Mouse (Mus musculus) embryo, embryonic 10.5 days (tissue): ENCODE data around the gene Adarb2.

Experiments
- DNase-seq: peaks from one replicate; pipeline ENCODE4 v3.0.0-alpha.2; 2015; ENCODE audit warnings: low spot score

The Adarb2 gene

DNA sequence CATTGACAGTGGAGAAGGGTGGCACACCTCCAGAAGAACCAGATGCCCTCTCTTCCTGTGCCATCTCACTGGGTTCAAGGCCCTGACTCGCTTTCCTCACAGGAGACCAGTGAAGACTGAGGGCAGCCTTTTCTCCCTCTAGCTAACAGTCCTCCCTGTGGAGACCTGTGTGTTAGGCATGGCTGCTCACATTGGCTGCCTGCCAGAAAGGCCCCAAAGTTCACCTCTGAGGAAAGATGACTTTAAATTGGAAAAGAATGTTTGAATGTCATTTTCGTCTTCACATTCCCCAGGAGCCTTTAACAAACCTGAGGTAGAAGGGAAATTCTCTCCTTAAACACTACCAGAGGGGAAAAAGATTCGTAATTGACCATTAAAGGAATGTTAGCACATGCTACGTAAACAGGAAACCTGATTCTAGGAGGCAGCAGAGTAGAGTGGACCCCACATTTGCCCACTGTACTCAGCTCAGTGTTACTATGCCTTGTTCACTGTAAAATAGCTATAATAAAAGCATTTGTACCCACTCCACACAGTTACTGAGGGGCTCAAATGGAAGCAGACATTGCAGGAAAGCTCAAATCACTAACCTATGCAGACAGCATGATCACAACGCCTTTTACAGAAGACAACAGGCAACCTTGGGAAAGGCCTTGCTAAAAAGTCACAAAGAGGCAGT lies 285.2 kb downstream of the Adarb2 start:
- peak; percentile 26 for DNase-seq

DNA sequence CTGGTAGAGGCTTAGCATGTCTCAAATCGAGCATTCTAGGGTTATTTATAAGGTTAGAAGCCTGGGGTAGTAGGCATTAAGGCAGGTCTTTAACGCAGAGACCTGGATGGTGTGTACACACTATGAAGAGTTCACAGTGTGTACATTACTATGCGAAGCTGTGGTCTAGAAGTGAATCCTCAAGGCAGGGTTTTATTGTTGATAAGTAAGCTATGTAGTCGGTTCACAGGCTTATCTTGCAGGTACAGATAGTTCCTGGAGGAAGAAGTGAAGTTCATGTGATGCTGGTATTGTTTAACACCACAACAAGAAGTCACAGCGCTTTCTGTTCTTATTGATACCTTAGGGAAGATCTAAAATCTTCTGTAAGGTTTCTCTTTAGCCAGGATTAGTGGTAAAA lies 290.7 kb downstream of the Adarb2 start:
- DNase-seq = no peak

DNA sequence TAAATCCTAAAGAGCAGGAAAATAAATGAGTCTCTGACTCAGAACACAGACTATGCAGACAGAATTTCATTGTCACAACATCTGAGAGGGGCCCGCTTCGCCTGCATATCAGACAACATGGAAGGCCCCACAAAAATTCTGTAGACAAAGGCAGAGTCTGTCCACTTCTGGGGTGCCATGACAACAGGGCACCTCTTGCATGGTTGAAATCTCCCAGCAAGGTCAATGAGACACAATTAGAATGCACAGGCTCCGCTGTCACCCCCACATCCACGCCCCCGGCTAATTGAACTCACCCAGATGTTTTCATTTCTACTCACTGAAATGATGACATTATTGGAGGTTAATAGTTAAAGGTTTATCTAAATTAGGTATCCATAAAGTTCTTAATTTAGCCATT lies 296.9 kb downstream of the Adarb2 start:
- DNase-seq = peak; percentile 7

DNA sequence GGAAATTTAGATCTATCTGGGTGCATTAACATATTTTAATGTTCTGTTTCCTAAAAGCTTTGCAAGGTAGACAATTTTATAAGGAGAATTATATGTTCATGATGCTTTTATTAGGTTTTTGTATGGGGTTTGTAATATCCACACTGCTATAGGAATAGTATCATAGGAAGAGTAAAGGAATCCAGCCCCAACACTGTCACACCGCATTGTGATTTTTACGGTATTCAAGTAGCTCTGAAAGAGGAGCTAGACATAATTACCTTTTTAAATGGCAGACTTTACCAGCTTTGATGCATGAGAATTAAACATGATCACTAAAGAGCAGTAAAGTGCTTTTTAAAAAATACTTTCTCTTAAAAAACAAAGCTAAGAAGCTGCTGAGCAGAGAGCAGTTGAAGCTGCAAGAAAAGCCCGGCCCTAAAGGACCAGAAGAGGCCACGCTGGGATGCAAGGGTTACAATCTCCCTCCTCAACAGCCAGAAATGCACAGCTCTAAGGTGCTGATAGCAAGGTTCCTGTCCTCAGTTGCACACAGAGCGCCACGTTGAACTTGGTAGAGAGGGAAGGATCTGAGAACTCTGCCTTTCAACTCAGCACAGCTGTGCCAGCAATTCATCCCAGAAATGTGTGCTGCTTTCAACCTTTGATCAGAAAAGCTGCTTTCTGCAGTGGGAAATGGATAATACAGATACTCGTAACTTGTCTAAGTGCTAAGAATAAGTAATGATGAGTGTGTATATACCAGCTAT lies 308.6 kb downstream of the Adarb2 start:
- DNase-seq = no peak

DNA sequence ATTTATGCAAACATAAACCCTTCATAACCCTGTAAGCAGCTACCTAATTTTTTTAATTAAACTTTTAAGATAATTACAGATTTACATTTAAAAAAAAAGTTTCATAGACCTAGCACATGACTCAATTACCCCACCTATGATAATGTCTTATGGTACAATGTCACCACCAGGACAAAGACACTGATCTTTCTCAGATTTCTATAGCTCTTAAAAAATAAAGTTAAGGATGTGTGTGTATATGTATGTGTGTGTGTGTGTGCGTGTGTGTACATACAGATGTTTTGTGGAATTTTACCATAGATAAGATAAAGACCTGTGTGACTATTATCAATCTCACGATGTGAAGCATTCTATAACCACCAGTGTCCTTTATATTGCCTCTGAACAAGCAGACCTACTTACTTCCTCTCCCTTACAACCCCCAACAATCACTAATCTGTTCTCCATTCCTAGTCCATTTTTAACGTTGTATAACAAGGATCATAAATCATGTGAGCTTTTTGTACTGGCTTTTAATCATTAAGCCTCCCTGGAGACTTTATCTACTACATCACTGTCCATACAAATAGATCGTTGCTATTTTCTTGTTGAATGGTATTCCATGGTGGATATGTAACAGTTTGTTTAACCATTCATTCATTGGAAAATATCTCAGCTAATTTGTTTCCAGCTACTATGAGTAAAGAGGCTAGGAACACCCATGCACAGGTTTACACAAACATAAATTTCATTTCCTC lies 313.5 kb downstream of the Adarb2 start:
- DNase-seq = peak; percentile 12

DNA sequence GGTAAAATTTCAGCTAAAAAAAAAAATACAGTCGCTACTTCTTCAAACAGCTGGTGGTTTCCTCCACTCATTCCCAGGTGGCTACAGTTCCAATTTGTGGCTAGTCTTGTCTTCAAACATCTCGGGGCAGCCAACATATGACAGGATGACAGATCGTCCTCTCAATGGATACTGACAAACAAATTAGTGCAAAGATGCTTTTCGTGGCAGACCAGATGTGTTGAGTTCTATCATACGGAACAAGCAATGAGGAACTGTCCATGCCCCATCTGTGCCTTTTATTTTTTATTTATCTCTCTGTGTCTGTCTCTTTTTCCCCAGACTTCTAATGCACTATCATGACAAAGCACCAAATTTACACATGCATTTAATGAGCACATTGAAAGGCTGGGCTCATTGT lies 316.5 kb downstream of the Adarb2 start:
- no peak for DNase-seq

DNA sequence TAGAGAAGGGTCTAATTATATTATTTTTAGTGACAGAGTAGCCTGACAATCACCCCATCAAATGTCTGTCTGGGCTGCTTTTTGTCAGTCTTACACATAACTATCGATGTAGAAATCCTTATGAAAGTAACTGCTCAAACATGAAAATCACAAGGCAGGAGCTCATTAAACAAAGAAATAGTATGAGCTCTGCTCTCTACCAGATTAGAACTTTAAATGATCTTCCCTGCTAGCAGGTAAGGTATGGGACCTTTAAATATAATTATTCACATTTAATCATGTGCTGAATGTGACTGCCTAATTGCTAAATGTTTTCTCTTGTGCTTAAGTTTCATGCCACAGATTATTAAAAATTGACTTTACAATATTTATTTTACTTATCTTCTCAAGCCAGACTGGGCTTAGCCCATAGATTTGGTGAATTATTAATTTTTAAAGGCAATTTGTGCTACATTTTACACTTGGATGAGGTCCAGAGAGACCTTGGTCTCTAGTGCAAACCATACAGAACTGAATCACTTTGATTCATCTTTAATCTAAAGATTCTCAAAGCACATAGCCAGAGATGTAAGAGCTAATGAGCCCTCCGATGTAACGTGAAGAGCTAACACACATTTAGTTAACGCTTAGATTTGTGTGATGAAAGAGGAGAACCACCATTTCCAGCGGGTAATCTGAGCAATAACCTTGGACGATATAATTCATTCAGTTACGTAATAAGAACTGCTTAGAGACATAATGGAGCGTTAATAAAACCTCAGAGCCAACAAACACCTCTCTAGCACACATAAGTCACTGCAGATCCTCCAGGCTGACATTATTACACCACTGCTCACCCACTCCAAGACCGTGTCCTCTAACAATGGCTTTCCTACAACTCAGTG lies 323.3 kb downstream of the Adarb2 start:
- no peak for DNase-seq

DNA sequence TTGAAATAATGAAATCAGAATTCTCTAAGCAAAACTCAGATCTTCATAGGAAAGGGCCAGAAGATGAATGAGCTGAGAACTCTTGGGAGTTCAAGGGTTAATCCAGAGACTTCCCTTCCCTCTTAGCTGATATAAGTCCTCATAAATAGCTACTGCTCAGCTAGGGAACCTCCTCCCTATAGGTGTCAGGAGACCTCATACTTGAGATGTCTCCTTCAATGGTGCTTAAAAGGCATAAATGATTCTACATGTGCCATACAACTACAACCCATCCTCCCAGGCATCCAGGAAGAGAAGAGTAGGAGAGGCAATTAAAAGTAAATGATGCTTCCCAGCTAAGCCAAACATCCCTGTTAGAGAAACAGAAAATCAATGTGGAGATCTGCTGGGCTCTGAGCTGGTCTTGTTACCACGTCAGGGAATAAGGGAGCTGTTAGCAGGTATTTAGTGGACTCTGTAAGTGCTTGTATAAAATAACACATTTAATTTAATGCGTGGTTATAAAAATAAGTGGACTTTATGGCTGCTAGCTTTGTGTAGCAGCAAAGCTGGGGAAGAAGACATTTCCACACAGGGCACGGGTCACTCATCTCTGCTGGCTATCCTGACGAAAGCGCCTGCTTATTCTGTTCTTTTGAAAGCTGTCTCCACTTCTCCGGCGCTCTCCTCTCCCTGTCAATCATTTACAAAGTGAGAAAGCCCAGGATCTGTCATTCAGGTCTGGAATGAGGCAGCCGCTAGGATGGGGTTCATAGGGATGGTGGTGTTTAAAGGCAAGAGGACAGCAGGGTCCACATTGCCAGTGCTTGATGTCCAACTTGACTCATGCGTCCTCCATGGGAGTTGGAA lies 331.8 kb downstream of the Adarb2 start:
- DNase-seq = no peak

DNA sequence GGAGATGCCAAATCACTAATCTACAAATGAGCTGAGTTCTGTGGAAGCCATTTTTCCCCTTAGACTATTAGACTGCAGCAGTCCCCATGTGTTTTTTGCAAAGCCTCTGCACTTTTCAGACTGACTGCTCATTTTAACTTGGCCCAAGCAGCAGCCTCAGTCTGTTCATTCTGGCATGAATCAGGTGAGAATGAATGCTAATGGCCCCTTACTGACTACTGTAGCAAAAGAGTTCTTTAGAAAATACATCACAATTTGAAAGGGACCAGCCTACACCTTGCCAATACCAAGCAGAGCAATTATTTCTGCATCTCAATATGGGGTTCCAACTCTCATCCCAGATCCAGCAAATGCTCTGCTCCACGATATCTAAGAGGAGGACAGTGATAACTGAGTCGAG lies 335.8 kb downstream of the Adarb2 start:
- no peak for DNase-seq

DNA sequence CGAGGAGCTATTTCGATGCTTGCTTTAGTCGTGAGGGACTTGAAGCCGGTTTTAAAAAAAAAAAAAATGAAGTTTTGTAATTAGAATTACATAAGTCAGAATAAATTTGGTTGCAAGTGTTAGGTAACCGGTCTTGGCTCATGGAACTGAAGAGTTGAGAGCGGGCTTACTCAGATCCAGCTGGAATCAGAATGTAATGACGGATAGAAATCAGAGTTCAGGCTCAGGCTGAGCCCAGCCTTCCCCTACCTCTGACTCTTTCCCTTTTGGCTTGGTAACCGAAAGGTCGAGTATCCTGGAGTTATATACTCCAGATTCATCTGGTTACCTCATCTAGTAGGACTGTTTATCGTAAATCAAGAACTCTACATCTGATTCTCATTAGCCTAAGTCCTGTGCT lies 336.2 kb downstream of the Adarb2 start:
- DNase-seq = no peak

DNA sequence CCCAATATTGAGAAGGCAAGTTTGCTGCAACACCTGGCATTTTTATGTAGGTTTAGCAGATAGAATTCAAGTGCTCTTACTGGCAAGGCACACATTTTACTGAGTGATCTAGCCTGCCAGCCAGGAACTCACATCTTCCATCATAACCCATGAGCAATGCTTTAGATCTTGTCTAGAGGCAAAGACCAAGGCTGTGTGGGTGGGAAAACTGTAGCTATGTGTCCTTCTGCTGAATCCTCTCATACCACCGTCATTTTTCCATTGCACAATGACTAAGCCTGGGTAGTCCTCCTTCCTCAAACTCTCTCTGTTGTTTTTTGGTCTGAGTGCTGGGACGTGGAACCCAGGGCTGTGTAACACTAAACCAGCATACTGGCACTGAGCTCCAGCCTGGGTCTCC lies 340.0 kb downstream of the Adarb2 start:
- no peak for DNase-seq

DNA sequence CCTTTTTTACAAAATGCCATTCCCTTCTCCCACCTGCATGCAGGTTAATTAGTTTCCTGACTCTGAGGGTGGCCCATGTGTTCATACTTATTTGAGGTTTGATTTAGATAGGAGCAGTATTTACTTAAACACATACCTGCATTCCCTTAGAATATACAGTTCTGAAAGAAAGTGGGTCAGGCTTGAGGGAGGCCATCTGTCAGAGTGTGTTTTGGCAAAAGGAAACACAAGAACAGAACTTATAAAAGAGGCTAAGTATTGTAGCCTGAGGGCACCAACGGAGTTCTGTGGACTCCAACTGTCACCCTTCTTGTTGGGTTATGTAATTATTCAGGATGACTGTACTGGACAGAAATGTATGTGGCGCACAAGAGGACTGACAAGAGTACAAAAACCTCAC lies 349.6 kb downstream of the Adarb2 start:
- DNase-seq = no peak

DNA sequence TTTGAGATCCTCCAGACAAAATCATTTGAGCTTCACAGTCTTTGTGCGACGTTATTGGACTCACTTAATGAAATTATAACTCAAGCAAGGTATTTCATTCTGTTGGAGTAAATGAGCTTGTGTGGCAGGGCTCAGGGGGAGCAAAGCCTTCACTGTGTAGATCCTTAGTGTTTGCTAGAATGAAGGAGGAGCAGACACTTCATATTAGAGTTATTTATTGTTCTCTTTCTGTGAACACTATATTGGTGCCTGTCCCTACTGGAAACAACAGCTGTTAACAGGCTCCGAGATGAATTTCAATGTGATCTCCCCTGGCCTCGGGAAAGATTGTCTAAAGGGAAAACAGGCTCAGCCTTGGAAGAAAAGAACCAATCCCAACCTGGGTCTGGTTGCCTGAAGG lies 355.1 kb downstream of the Adarb2 start:
- no peak for DNase-seq

DNA sequence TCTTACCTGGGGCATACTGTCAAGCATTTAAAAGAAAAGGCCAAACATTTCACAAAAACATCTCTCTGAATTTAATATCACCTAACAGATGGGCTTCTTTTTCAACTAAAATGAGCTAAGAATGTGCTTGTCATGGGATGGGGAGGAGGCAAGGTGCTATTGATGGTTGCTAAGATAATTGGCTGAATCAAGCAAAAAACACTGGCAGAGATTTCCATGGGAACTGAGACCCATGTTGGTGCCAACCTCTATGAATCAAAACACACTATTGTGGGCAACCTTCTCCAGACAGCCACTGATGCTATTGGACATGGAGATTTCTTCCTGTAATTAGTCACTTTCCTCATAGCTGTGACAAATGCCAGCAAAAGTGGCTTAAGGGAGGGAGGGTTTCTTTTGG lies 357.8 kb downstream of the Adarb2 start:
- no peak for DNase-seq

DNA sequence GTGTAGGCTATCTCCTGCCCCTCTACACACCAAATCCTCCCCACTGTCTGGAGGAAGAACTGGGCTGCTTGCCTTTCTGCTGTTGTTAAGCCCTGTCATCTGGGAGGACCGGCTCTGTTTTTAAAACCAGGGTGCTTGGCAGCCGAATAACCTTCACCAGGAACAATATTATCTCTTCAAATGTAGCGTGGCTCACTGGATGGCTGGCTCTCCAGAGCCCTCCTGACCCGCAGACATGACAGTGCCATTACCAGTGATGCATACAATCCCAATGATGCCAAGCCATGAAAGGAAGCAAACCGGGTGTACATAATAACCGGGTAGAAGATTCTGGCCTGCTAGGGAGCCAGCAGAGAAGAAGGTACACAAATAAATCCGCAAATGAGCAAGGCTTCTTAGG lies 360.5 kb downstream of the Adarb2 start:
- no peak for DNase-seq

DNA sequence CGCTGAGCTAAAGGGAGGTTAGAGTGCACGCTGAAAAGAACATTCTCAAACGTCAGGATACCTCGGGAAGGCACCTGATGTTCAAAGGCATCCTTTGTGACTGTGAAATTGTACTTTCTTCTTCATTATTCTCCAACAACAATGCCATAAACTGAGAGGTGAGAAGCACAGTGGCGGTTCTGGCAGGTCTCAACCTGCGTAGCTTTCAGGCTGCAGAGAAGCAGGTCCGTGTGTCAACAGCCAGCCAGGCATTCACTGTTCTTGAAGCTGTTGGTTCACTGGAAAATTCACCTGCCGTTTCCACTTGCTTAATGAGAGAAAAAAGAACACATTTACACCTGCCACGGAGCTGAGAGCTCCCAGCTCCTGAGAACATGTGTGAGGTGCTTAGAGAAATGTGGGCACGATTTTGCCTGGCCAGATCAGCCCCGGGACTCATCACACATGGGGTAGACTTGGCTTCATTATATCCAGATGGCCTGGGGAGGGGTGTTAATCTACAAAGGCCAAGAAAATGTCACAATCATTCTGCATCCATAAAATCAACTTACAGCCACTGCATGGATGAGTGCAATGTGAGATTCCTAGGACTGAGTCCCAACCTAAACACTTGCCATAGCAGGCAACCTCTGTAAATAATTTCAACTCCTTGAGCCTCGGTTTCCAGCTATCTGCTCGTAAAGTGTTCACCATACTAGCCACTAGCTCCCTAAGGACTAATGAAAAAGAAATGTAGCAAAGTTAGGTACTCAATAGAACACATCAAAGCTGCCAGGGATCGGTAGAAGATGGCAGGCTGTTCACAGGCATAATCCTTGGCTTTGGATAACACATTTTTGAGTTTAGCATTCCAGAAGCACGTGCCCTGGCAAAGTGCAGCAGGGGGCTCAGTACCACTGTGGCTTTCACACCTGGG lies 364.7 kb downstream of the Adarb2 start:
- DNase-seq = no peak

DNA sequence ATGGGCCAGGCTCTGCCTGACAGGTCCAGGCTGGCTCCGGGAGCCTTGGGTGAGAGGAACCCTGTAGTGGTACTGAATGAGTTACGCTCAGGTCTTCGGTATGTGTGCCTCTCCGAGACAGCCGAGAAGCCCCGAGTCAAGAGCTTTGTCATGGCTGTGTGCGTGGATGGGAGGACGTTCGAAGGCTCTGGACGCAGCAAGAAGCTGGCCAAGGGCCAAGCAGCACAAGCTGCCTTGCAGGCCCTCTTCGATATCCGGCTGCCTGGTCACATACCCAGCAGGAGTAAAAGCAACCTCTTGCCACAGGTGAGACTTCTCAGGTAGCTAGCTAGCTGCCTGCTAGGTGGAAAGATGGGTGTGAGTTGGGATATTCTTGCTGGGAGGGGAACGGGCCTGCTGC lies 367.6 kb downstream of the Adarb2 start:
- DNase-seq = no peak

DNA sequence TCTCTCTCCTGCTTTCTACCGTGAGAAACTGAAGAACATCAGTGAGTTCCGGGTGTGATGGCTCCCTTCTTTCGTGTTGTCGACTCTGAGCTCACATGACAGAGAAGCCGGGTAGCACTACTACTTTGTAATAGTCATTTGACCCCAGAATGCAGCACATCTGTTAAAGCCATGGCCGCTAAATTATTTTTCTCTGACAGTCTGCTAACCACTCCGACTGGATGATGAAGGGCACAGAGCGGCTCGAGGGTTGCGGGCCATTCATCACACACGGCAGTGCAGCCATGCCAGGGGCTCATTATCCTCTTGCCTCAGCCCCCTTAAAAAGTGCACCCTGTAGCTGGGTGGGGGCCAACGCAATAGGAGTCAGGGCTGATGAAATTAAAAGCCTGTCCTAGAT lies 371.2 kb downstream of the Adarb2 start:
- peak; percentile 27 for DNase-seq

DNA sequence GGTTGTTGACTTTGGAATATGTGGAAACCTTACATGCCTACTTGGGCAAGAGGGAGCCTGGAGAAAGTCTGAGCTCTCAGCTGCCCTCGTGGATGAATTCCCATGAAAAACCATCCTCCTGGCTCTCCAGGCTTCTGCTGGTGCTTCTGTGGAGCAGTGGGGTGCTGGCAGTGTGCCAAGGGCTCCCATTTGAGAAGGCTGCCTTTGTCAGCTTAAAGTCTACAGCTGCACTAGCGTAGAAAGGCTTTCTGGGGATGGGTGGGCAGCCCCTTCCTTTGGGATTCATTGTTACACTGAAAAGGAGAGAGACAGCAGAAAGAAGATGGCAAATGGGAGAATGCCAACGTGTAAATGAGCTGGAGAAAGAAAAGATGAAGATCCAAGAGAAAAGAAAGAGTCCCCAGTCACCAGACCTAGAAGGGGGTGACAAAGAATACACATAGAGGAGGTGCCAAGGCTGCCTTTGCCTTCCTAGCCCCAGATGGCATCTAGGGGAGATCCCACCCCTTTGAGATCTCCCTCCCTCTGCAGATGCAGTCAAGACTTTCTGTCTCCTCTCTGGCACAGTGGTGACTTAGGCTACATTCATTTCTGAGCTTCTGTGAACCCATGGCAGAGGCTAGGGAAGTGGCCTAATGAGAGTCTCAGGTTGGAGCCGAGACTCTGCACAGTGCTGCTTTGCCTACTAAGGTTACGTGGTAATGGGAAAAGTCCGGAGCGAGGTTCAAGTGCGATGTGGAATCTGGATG lies 381.8 kb downstream of the Adarb2 start:
- no peak for DNase-seq
